Mouse (Mus musculus): ENCODE results near the gene Smyd1. TPM values are rescaled to one million over a fixed set of nuclear protein-coding genes. Genes with fewer than 3 reads are reported as not detected.

Smyd1 gene
- polyA plus RNA-seq, 1 experiment = 4.9 TPM

GRCm38 (mm10) chr6:71196107-71196506 is 125.9 kb downstream of the Smyd1 start:
- Histone ChIP-seq H3K27ac (ENCODE audit: control insufficient read depth, insufficient read depth, low read depth, low read length) (no peak overlapping the region), H3K36me3 (ENCODE audit: control insufficient read depth, insufficient read depth, low read length) (no peaks in the 10 kb centered on the region), H3K4me3 (ENCODE audit: control insufficient read depth, low read depth, low read length) (no peak overlapping the region), H3K4me1 (ENCODE audit: control insufficient read depth, insufficient read depth, low read length) (no peaks in the 10 kb centered on the region), H3K27me3 (ENCODE audit: control insufficient read depth, insufficient read depth, low read length) (no peaks in the 10 kb centered on the region)
- TF ChIP-seq POLR2A (IDR thresholded peaks at IDR 0.05; ENCODE audit: control insufficient read depth, low read depth, low read length) (no peak), CTCF (IDR thresholded peaks at IDR 0.05; ENCODE audit: control insufficient read depth, insufficient read depth, insufficient replicate concordance, low read depth, low read length) (no peak)

- Histone ChIP-seq H3K36me3 (ENCODE audit: control insufficient read depth, insufficient read depth, low read length) (no peaks in the 10 kb centered on the region), H3K4me1 (ENCODE audit: control insufficient read depth, insufficient read depth, low read length) (no peaks in the 10 kb centered on the region), H3K4me3 (ENCODE audit: control insufficient read depth, low read depth, low read length) (no peak overlapping the region), H3K27ac (ENCODE audit: control insufficient read depth, insufficient read depth, low read depth, low read length) (no peak overlapping the region), H3K27me3 (ENCODE audit: control insufficient read depth, insufficient read depth, low read length) (no peaks in the 10 kb centered on the region)
- TF ChIP-seq CTCF (IDR thresholded peaks at IDR 0.05; ENCODE audit: control insufficient read depth, insufficient read depth, insufficient replicate concordance, low read depth, low read length) = no peak
- no peak for TF ChIP-seq POLR2A (IDR thresholded peaks at IDR 0.05; ENCODE audit: control insufficient read depth, low read depth, low read length)
These were observed 128.8 kb downstream of the Smyd1 start for GRCm38 (mm10) chr6:71193151-71193740.

- H3K27ac ChIP-seq (ENCODE audit: control insufficient read depth, insufficient read depth, low read depth, low read length) = no peak overlapping the region
- no peak overlapping the region for H3K4me3 ChIP-seq (ENCODE audit: control insufficient read depth, low read depth, low read length)
- no peaks in the 10 kb centered on the region for H3K4me1 ChIP-seq (ENCODE audit: control insufficient read depth, insufficient read depth, low read length)
- no peaks in the 10 kb centered on the region for H3K36me3 ChIP-seq (ENCODE audit: control insufficient read depth, insufficient read depth, low read length)
- H3K27me3 ChIP-seq (ENCODE audit: control insufficient read depth, insufficient read depth, low read length) = no peaks in the 10 kb centered on the region
- no peak for TF ChIP-seq POLR2A (IDR thresholded peaks at IDR 0.05; ENCODE audit: control insufficient read depth, low read depth, low read length)
- TF ChIP-seq CTCF (IDR thresholded peaks at IDR 0.05; ENCODE audit: control insufficient read depth, insufficient read depth, insufficient replicate concordance, low read depth, low read length) = no peak
These were observed 131.5 kb downstream of the Smyd1 start for GRCm38 (mm10) chr6:71190501-71190900.

- Histone ChIP-seq H3K36me3 (ENCODE audit: control insufficient read depth, insufficient read depth, low read length) (no peaks in the 10 kb centered on the region), H3K4me1 (ENCODE audit: control insufficient read depth, insufficient read depth, low read length) (no peaks in the 10 kb centered on the region), H3K4me3 (ENCODE audit: control insufficient read depth, low read depth, low read length) (no peak overlapping the region), H3K27ac (ENCODE audit: control insufficient read depth, insufficient read depth, low read depth, low read length) (no peak overlapping the region), H3K27me3 (ENCODE audit: control insufficient read depth, insufficient read depth, low read length) (no peaks in the 10 kb centered on the region)
- TF ChIP-seq CTCF (IDR thresholded peaks at IDR 0.05; ENCODE audit: control insufficient read depth, insufficient read depth, insufficient replicate concordance, low read depth, low read length) (no peak), POLR2A (IDR thresholded peaks at IDR 0.05; ENCODE audit: control insufficient read depth, low read depth, low read length) (no peak)
These were observed 132.5 kb downstream of the Smyd1 start for GRCm38 (mm10) chr6:71189578-71189977.

- H3K4me1 ChIP-seq (ENCODE audit: control insufficient read depth, insufficient read depth, low read length) = no peaks in the 10 kb centered on the region
- peak overlapping the region; percentile 73 for H3K4me3 ChIP-seq (ENCODE audit: control insufficient read depth, low read depth, low read length)
- H3K36me3 ChIP-seq (ENCODE audit: control insufficient read depth, insufficient read depth, low read length) = no peaks in the 10 kb centered on the region
- no peak overlapping the region for H3K27ac ChIP-seq (ENCODE audit: control insufficient read depth, insufficient read depth, low read depth, low read length)
- TF ChIP-seq POLR2A (IDR thresholded peaks at IDR 0.05; ENCODE audit: control insufficient read depth, low read depth, low read length) = no peak
- H3K27me3 ChIP-seq (ENCODE audit: control insufficient read depth, insufficient read depth, low read length) = no peaks in the 10 kb centered on the region
These were observed 137.0 kb downstream of the Smyd1 start for GRCm38 (mm10) chr6:71184941-71185604.

GRCm38 (mm10) chr6:71180596-71180995 is 141.4 kb downstream of the Smyd1 start:
- Histone ChIP-seq H3K36me3 (ENCODE audit: control insufficient read depth, insufficient read depth, low read length) (no peaks in the 10 kb centered on the region), H3K27ac (ENCODE audit: control insufficient read depth, insufficient read depth, low read depth, low read length) (no peak overlapping the region), H3K27me3 (ENCODE audit: control insufficient read depth, insufficient read depth, low read length) (no peaks in the 10 kb centered on the region), H3K4me1 (ENCODE audit: control insufficient read depth, insufficient read depth, low read length) (no peaks in the 10 kb centered on the region), H3K4me3 (ENCODE audit: control insufficient read depth, low read depth, low read length) (no peak overlapping the region)
- no peak for TF ChIP-seq CTCF (IDR thresholded peaks at IDR 0.05; ENCODE audit: control insufficient read depth, insufficient read depth, insufficient replicate concordance, low read depth, low read length)

- Histone ChIP-seq H3K4me3 (ENCODE audit: control insufficient read depth, low read depth, low read length) (no peak overlapping the region), H3K27ac (ENCODE audit: control insufficient read depth, insufficient read depth, low read depth, low read length) (no peak overlapping the region)
- no peak for TF ChIP-seq CTCF (IDR thresholded peaks at IDR 0.05; ENCODE audit: control insufficient read depth, insufficient read depth, insufficient replicate concordance, low read depth, low read length)
- no peak for TF ChIP-seq POLR2A (IDR thresholded peaks at IDR 0.05; ENCODE audit: control insufficient read depth, low read depth, low read length)
These were observed 149.0 kb downstream of the Smyd1 start for GRCm38 (mm10) chr6:71172812-71173580.

More at GRCm38 (mm10) chr6:71172812-71173580, 149.0 kb downstream of the Smyd1 start:
- Histone ChIP-seq H3K36me3 (ENCODE audit: control insufficient read depth, insufficient read depth, low read length) (no peaks in the 10 kb centered on the region), H3K27me3 (ENCODE audit: control insufficient read depth, insufficient read depth, low read length) (no peaks in the 10 kb centered on the region), H3K4me1 (ENCODE audit: control insufficient read depth, insufficient read depth, low read length) (no peaks in the 10 kb centered on the region)
